Mouse (Mus musculus): ENCODE results near the gene Ap4e1. TPM values are rescaled to one million over a fixed set of nuclear protein-coding genes. Genes with fewer than 3 reads are reported as not detected.
"Not testable (repeated sequence)": the region's sequence is repeated elsewhere in the genome, so short reads cannot be mapped to it uniquely, and the experiment has no call there.

Ap4e1 gene
- polyA plus RNA-seq, 1 experiment, result 0.30 TPM

DNA sequence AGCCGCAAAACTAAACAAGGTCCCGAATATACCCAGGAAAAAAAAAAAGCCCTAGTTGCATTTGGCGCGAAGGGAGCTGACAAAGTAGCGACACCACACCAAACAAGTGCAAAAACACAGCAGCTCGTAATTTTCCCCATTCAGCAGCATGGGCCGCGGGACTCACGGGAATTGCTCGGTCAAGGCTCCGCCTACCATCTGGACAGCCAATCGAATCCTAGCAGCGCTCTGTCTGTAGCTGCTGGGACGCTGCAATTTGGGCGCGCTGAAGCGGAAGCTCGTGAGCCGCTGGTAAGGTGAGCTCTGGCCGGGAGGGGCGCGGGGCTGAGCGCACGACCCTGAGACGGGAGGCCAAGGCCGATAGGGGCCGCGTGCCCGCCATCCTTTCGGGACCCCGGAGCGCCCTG lies 61.9 kb downstream of the Ap4e1 start, which contains the start of gene Blvra:
TSS of gene Blvra (plus strand) at position 231 of the 407 bp plus-strand sequence.
- H3K27me3 ChIP-seq (replicated peaks), result no peaks in the 10 kb centered on the region
- peaks cover 26% of the 10 kb centered on the region for H3K36me3 ChIP-seq (replicated peaks; ENCODE audit: low read length)
- TF ChIP-seq GATA1 (IDR thresholded peaks at IDR 0.05; ENCODE audit: borderline replicate concordance, low read length) (no peak), FLI1 (IDR thresholded peaks at IDR 0.05; ENCODE audit: low read length) (no peak)
- peaks cover 30% of the 10 kb centered on the region for H3K4me1 ChIP-seq
- peak within 1 kb of the TSS; percentile 96 for H3K4me3 ChIP-seq (replicated peaks)
- no peaks in the 10 kb centered on the region for H3K9me3 ChIP-seq

DNA sequence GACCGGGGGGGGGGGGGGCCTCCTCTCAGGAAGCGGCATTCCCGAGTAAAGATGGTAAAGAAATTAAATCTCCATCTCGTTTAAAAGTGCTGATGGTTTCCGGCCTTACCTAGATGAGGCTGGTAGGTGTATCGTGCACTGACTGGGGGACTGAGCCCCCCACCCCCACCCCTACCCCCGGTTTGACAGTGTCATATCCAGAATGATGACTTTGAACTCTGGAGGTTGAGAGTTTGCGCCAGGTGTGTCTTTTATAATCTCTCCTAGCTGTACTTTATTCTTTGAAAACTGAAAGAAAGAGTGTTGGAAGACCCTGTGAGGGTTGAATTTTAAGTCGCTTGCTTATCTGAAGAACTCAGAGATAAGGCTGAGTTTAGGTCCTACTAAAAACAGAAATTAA lies 62.4 kb downstream of the Ap4e1 start:
- Histone ChIP-seq H3K27me3 (replicated peaks) (no peaks in the 10 kb centered on the region), H3K4me1 (peaks cover 30% of the 10 kb centered on the region), H3K9me3 (no peaks in the 10 kb centered on the region), H3K4me3 (replicated peaks) (peak overlapping the region; percentile 96), H3K36me3 (replicated peaks; ENCODE audit: low read length) (peaks cover 22% of the 10 kb centered on the region)
- TF ChIP-seq GATA1 (IDR thresholded peaks at IDR 0.05; ENCODE audit: borderline replicate concordance, low read length) (no peak), FLI1 (IDR thresholded peaks at IDR 0.05; ENCODE audit: low read length) (no peak)

GRCm38 (mm10) chr2:127074116-127074515 lies 65.6 kb downstream of the Ap4e1 start:
- TF ChIP-seq FLI1 (IDR thresholded peaks at IDR 0.05; ENCODE audit: low read length), result no peak
- no peak for TF ChIP-seq GATA1 (IDR thresholded peaks at IDR 0.05; ENCODE audit: borderline replicate concordance, low read length)
- H3K36me3 ChIP-seq (replicated peaks; ENCODE audit: low read length), result peaks cover 8% of the 10 kb centered on the region
- H3K4me1 ChIP-seq, result peaks cover 23% of the 10 kb centered on the region
- no peaks in the 10 kb centered on the region for H3K27me3 ChIP-seq (replicated peaks)
- H3K9me3 ChIP-seq, result no peaks in the 10 kb centered on the region
- H3K4me3 ChIP-seq (replicated peaks), result no peak overlapping the region

DNA sequence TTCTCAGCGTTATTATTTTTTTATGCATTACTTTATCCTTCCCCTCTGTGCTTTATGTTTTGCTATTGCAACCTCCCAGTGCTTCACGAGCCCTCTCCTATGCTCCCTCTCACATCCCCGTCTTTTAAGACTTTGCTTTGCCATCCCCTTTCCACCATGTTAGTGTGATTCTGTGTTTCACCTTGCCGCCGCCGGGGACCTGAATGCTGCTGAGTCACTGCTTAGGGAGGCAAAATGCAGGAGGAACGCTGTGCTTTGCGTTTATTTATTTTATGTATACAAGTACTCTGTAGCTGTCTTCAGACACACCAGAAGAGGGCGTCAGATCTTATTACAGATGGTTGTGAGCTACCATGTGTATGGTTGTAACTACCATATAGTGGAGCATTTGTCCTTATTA lies 69.1 kb downstream of the Ap4e1 start:
- TF ChIP-seq FLI1 (IDR thresholded peaks at IDR 0.05; ENCODE audit: low read length) (no peak), GATA1 (IDR thresholded peaks at IDR 0.05; ENCODE audit: borderline replicate concordance, low read length) (no peak)
- Histone ChIP-seq H3K9me3 (no peaks in the 10 kb centered on the region), H3K4me3 (replicated peaks) (no peak overlapping the region), H3K27me3 (replicated peaks) (no peaks in the 10 kb centered on the region), H3K36me3 (replicated peaks; ENCODE audit: low read length) (peaks cover 32% of the 10 kb centered on the region), H3K4me1 (peaks cover 25% of the 10 kb centered on the region)

- H3K36me3 ChIP-seq (replicated peaks; ENCODE audit: low read length), result peaks cover 37% of the 10 kb centered on the region
Measured at GRCm38 (mm10) chr2:127079066-127079465, 70.5 kb downstream of the Ap4e1 start.

GRCm38 (mm10) chr2:127079881-127080590 lies 71.5 kb downstream of the Ap4e1 start:
- TF ChIP-seq GATA1 (IDR thresholded peaks at IDR 0.05; ENCODE audit: borderline replicate concordance, low read length), result no peak
- no peak for TF ChIP-seq FLI1 (IDR thresholded peaks at IDR 0.05; ENCODE audit: low read length)

More at GRCm38 (mm10) chr2:127079066-127079465, 70.5 kb downstream of the Ap4e1 start:
- H3K9me3 ChIP-seq; H3K4me3 ChIP-seq (replicated peaks); H3K27me3 ChIP-seq (replicated peaks): not testable (repeated sequence)
- H3K4me1 ChIP-seq, result peaks cover 26% of the 10 kb centered on the region

GRCm38 (mm10) chr2:127080591-127081218 lies 72.2 kb downstream of the Ap4e1 start:
- no peaks in the 10 kb centered on the region for H3K9me3 ChIP-seq
- H3K4me3 ChIP-seq (replicated peaks), result no peak overlapping the region
- H3K4me1 ChIP-seq, result peaks cover 38% of the 10 kb centered on the region

More at GRCm38 (mm10) chr2:127079881-127080590, 71.5 kb downstream of the Ap4e1 start:
- Histone ChIP-seq H3K27me3 (replicated peaks) (no peaks in the 10 kb centered on the region), H3K4me3 (replicated peaks) (peak overlapping the region; percentile 12), H3K9me3 (no peaks in the 10 kb centered on the region), H3K4me1 (peaks cover 34% of the 10 kb centered on the region), H3K36me3 (replicated peaks; ENCODE audit: low read length) (peaks cover 39% of the 10 kb centered on the region)

GRCm38 (mm10) chr2:127086235-127086634 lies 77.7 kb downstream of the Ap4e1 start:
- peaks cover 42% of the 10 kb centered on the region for H3K4me1 ChIP-seq
- TF ChIP-seq GATA1 (IDR thresholded peaks at IDR 0.05; ENCODE audit: borderline replicate concordance, low read length) (no peak), FLI1 (IDR thresholded peaks at IDR 0.05; ENCODE audit: low read length) (no peak)
- no peaks in the 10 kb centered on the region for H3K9me3 ChIP-seq
- no peaks in the 10 kb centered on the region for H3K27me3 ChIP-seq (replicated peaks)
- H3K4me3 ChIP-seq (replicated peaks), result no peak overlapping the region
- H3K36me3 ChIP-seq (replicated peaks; ENCODE audit: low read length), result peaks cover 67% of the 10 kb centered on the region

More at GRCm38 (mm10) chr2:127080591-127081218, 72.2 kb downstream of the Ap4e1 start:
- TF ChIP-seq FLI1 (IDR thresholded peaks at IDR 0.05; ENCODE audit: low read length) (no peak), GATA1 (IDR thresholded peaks at IDR 0.05; ENCODE audit: borderline replicate concordance, low read length) (no peak)
- peaks cover 43% of the 10 kb centered on the region for H3K36me3 ChIP-seq (replicated peaks; ENCODE audit: low read length)
- H3K27me3 ChIP-seq (replicated peaks), result no peaks in the 10 kb centered on the region

GRCm38 (mm10) chr2:127090151-127090550 lies 81.6 kb downstream of the Ap4e1 start:
- peaks cover 72% of the 10 kb centered on the region for H3K36me3 ChIP-seq (replicated peaks; ENCODE audit: low read length)
- not testable (repeated sequence) for H3K27me3 ChIP-seq (replicated peaks); H3K9me3 ChIP-seq
- H3K4me1 ChIP-seq, result peaks cover 35% of the 10 kb centered on the region
- H3K4me3 ChIP-seq (replicated peaks), result peak overlapping the region; percentile 81

GRCm38 (mm10) chr2:127092000-127092399 lies 83.5 kb downstream of the Ap4e1 start:
- H3K9me3 ChIP-seq, result no peaks in the 10 kb centered on the region
- TF ChIP-seq GATA1 (IDR thresholded peaks at IDR 0.05; ENCODE audit: borderline replicate concordance, low read length), result no peak
- no peak for TF ChIP-seq FLI1 (IDR thresholded peaks at IDR 0.05; ENCODE audit: low read length)
- H3K27me3 ChIP-seq (replicated peaks), result no peaks in the 10 kb centered on the region
- H3K36me3 ChIP-seq (replicated peaks; ENCODE audit: low read length), result peaks cover 74% of the 10 kb centered on the region
- H3K4me1 ChIP-seq, result peaks cover 19% of the 10 kb centered on the region
- H3K4me3 ChIP-seq (replicated peaks), result no peak overlapping the region
